Mouse (Mus musculus) adrenal gland, postnatal 14 days (tissue): Measurements from ENCODE around the gene Smndc1. TPM values are rescaled to one million over a fixed set of nuclear protein-coding genes. Genes with fewer than 3 reads are reported as not detected.
"Not testable (repeated sequence)": the region's sequence is repeated elsewhere in the genome, so short reads cannot be mapped to it uniquely, and the experiment has no call there.

ENCODE experiments used
- DNase-seq: peaks from one replicate; pipeline ENCODE4 v3.0.0; 2021; ENCODE audit warnings: mixed read lengths
- total RNA-seq: library from RNA; stranded (reverse); gene quantifications from 2 replicates; pipeline ENCODE4 v1.2.3, GENCODE M21; 2021

Gene Smndc1
- total RNA-seq, 1 experiment from 2014 or later, result 44.7 TPM

DNA sequence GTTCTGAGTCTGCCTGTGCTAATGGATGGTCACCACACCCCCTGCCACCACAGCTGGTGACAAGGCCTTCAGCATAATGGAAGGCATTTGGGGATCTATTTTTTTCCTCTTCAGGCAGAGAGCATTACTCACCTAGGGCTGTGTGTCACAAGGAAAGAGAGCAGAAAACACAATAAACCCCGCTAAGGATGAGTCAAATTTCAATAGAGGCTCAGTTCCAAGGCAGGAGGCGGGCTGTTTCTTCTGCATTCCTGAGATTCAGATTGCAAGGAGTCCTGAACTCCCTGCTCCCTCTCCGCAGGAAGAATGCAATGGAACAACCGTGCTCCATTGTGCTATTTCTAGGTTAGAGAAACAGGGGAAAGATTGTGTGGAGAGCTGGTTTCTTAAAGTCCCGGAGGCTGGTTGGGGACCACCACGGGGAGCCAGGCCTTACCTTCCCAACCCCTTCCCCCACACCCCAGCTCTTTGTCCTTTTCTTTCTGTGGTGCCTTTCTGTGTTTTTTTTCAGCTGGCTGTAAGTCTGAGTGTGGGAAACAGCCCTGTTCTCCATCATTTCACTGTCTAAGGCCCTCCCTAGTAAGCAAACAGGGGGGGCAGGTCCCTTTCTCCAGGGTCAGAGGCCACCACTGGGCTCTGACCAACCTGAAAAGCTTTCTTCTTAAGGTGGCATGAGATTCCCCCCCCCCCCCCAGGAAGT, 21.9 kb upstream of the Smndc1 start:
- DNase-seq, result no peak

DNA sequence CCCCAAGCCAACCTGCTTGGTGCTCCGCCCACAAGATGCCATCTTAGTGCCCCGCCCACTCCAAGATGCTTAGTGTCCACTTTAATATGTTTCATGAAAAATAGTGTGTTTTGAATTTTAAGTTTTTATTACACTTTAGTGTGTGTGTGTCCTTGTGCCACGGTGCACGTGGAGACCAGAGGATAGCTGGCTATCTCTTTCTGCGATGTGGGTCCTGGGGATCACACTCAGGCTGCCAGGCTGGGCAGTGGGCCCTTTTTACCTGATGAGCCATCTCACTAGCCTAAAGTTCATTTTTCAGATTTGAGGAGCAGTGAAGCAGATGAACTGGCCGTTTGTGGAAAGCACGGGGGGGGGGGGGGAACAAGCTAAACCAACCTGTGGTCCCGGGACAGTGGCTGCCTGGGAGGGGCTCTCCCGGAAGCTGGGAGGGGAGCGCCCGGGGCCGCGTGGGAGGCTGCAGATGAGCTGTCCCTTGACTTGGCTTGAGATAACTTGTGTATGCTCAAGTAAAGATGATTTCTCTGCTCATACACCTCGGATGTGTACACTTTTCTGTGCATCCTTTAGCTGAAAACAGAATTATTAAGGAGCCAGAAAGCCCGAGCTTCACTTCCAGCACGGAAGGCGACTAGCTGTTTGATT, 19.4 kb upstream of the Smndc1 start:
- no peak for DNase-seq

DNA sequence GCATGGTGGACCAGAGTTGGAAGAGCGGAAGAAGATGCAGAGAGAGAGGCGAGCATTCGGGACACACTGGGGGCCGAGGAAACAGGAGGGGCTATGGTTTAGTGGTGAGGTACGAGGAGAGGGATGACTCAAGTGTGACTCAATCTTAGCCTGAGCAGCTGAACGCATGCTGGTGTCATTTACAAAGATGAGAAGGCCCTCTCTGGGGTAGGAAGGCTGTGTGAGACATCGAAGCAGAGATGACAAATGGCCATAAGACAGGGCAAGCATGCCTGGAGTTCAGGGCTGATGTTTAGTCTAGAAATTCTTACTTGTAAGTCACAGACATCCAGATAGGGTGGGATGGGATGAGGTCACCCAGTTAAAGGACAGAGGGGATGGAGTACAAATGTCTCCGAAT, 18.0 kb upstream of the Smndc1 start:
- no peak for DNase-seq

DNA sequence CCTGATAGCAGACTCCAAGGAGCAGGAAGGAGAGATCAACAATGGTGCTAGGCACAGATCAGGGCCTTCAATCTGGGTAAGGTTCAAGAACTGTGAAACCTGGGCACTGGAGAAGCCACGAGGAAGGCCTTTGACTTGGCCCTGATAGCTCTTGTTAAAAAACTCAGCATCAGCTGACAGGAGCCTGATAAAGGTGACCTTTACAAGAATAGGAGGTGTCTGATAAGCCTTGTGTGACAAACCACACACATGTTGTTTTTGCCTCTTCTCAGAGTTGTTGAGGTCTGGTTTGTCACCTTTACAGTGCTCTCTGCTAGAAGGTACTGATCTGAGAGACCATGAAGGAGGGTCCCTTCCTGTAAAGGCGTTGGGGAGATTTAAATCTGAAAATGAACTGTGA, 17.0 kb upstream of the Smndc1 start:
- DNase-seq, result no peak

DNA sequence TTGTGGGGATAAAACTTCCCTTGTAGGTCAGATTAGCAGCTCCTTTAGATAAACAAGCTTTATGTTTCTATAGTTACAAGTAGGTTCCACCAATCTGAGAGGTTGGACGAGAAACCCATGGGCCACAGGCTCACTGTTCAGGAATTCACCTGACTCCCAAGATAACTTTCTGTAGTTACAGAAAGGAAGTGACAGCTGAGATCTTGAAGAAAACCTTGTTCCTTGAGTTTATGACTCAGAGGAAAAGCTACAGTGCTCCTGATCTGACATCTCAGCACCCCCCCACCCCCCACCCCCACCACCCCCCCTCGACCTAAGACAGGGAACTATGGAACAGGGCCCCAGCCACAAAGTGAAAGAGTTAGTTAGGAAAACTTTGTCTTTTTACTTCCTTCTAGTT, 15.4 kb upstream of the Smndc1 start:
- DNase-seq, result no peak

DNA sequence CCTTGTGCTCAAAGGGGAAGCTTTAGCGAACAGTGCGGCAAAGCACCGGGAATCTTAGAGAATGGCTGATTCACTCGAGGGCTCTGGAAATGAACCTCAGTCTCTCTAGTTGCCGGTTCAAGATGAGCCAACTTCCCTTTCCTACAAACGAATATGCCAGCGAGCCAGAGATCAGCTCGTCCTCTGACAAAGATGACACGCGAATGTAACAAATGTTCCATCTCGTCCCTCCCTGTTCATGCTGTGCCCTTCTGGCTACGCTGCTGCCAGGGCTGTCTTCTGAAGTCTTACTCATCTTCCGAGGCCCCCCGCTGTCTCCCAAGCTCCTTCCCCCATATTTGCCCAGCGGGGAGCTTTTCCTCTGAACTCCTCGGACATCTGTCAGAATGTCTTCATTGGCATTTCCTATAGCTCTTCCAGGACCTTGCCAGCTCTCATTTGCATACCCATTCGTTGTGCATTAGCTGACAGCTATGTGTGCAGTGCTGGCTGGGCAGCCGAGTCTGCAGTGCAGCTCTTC, 14.5 kb upstream of the Smndc1 start:
- DNase-seq, result peak; percentile 41

DNA sequence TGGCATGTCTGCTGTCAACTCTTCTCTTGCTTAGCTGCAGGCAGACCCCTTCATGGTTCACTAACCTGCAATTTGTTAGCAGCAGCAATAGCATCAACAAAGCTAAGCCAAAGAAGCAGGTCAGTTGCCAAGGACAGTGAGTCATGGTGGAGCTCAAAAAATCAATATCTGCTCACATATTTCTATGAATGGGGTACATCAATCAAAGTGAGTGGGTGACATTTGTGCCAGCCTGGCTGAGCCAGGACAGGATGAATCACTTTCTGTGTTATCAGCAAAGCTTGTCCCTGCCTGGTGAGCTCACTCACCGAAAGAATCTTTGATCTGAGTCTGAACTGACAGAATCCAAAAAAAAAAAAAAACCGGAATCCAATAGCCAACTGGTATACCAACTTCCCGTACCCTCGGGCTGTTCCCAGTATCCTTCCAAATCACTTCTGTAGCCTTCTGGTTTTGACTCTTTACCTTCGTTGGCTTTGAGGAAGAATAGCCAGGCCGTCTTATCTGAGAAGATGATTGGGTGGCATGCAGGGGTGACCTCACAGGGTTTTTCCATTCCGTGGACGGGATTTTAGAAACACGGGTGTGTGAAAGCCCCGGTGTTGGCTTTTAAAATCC, 13.9 kb upstream of the Smndc1 start:
- peak; percentile 82 for DNase-seq

DNA sequence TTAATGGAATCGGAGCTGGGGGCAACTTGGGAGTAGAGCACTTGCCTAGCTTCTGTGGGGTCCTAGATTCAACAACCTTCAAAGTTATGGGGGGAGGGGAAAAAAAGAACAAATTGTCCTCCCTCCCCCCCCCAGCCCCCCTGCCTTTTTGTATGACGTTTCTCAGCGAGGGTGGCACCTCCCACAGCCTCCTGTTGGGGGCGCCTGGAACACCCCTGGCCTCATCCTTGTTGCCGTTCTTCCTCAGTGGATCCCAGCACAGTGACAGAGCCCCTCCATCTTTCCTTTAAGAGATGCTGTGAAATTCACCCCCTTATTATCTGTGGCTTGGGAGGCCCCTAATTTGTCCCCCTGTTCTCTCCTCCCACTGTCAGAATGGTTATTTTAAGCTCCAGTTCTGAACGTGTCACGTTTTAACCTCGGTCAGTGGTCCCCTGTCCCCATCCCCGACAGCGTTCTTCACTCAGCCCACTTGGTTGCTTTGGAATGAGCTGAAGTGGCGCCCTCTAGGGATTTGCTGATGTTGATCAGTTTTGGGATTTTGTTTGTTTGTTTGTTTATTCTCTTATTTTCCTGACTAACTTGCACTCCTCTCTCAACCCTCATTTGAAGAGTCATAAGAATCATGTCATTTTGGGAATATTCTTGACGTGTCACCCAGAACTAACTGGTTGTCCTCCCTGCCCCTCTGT, 12.5 kb upstream of the Smndc1 start:
- DNase-seq, result no peak

DNA sequence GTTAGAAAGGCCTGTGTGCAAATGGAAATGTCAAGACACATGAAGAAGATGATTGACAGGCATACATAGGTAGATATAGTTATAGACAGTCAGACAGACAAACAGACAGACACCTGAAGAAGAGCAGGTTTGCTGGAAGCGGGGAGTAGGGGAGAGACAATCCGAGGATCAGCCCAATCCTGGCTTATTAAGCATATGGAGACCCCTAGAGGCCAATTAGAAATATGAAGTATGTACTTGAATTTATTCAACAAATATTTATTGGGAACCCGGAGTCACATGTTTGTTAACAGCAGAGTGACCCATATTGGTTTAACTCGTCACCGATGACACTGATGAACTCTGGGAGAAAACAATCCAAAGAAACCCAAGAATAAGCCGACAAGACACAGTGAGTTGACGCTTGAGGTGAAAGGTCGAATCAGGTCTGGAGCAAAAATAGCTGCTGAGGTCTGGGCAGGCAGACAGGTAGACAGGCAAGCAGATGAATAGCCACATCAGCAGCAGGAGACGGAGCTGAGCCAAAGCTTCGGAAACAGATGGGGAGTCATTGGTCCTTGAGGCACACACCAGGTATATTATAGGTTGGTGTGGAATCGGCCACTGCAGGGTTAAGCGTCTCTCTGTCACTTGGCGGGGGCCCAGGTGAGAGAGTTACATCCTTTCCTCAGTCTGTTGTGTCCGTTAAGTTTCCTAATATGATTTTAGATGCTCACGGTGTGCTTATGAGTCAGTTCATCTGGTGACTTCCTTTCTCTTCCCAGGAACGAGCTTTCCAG, 10.1 kb upstream of the Smndc1 start:
- DNase-seq, result no peak

DNA sequence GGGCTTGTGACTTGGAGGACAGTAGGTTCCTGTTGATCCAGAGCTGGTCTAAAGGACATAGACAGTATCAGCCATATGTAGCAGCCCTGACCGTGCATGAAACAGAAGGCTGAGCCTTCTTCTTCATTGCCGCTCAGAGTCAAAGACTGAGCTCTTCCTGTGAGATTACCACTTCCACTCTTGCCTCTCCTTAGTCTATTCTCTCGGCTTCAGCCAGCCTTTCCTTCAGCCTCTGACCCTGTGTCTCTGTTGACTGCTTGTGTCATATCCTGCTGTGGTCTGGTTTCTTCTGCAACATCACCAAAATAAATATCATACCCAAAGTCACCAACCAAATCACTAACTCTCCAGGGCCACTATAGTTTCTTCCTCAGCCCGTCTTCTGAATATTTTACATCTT, 8.8 kb upstream of the Smndc1 start:
- DNase-seq, result no peak

DNA sequence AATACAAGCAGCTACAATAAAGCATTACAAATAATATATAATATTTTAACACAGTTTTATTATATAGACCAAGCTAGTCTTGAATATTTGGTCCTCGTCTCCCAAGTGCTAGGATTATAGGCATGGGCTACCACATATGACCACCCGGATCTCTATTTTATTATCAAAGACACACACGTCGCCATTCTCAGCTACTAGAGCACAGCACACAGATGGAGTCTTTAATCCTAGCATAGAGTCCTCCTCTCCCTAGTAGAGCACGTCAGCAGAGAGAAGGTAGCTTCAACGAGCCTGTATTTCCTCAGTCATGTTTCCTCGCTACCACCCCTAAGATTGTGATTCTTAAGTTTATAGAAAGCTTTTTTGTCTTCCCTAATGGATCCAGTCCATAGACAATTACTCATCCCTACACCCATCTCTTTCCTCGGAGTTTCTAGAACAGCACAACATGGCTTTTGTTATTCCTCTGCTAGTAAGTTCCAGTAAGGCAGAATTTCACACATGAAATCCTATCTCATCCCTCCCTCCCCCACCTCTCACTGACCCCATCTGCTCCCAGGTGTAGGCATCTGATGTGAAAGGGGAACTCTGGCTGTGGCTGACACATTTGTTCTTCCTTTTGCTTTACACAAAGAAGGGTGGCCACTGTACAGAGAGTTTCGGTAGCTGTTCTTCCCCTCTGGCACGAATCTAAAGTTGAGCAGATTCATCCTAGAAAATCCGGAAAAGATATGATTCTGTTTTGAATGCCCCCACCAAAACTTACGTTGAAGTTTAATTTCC, 7.3 kb upstream of the Smndc1 start:
- DNase-seq, result no peak

DNA sequence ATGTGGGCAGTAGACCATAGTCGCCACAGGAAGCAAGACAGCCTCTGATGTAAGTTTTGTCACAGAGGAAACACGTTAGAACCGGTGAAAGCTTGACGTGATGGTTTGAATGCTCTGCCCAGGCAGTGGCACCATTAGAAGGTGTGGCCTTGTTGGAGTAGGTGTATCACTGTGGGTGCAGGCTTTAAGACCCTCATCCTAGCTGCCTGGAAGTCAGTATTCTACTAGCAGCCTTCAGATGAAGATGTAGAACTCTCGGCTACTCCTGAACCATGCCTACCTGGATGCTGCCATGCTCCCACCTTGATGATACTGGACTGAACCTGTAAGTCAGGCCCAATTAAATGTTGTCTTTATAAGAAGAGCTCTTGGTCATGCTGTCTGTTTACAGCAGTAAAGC, 5.4 kb upstream of the Smndc1 start:
- not testable (repeated sequence) for DNase-seq

DNA sequence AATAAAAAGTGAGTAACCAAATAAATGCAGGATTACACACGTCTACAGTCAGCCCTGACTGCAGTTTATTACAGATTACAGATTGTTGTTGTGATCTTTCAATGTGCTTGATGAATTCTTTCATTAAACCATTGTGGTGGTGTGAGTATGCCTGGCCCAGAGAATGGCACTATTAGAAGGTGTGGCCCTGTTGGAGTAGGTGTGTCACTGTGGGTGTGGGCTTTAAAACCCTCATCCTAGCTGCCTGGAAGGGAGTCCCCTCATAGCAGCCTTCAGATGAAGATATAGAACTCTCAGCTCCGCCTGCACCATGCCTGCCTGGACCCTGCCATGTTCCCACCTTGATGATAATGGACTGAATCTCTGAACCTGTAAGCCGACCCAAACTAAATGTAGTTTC, 4.6 kb upstream of the Smndc1 start:
- not testable (repeated sequence) for DNase-seq

DNA sequence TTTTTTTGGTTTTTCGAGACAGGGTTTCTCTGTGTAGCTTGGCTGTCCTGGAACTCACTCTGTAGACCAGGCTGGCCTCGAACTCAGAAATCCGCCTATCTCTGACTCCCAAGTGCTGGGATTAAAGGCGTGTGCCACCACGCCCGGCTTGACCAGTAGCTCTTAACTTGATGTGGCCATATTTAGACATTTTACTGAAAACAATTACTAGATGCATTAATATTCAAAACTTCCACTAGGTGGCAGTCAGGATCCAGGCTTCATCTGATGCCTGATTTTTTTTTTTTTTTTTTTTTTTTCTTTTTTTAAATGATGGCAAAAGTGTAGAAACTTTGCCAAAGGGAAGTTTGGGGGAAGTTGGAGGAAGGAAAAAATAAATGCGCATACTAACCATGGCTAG, 4.2 kb upstream of the Smndc1 start:
- peak; percentile 53 for DNase-seq

DNA sequence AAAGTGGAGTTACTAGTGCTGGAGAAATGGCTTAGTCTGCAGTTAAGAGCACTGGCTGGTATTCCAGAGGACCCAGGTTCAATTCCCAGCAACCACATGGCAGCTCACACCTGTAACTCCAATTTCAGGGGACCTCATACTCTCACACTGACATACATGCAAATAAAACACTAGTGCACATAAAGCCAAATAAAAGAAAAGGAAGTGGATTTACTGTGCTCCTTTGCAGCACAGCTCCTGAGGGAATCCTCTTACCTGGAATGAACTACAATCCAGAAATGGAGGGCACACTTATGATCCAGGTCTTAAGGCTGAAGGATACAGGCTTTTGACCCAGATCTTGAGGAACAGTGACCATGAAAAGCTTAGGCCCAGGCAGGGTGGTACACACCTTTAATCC, 3.3 kb upstream of the Smndc1 start:
- no peak for DNase-seq

DNA sequence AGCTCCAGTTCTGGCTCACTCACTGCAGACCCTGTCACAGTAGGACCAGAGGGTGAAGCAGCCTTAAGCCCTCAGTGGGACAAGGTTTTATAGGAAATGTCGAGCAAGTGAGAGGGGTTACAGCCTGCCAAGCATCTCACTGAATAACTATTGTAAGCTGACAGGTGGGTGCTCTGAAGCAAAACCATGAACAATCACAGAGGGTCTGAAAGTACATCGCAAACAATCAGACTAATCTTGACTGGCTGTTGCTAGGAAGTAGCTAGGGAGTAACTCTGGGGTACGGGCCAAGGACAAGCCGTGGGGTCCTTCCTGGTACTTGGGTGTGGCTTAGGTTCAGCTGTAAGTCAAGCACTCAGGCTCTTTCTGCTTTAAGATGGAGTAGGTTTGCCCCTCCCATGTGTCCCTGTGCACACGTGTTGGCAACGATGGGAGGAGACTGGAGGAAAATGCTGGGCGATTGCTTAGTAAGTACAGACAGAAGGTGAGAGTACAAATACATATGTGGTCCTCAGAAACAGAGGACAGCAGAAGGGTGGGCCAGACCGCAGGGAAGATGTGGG, 2.5 kb upstream of the Smndc1 start:
- DNase-seq, result no peak

DNA sequence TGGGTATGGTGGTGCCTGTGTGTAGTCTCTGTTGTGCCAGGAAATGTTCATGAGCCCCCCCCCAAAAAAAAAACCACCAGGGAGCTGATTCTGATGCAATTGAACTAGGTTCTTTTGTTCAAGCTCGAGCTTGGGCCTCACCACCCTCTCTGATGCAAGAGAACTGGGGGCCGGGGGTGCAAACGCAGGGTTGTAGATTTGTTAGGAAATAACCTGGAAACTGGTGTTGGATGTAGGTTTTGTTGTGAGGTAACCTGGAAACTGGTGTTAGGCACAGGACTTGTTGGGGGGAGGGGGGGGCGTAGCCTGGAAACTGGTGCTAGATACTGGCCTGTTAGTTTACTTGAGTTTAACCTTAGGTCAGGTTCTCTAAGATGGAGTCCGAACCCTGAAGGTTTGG, 1.4 kb upstream of the Smndc1 start:
- no peak for DNase-seq

DNA sequence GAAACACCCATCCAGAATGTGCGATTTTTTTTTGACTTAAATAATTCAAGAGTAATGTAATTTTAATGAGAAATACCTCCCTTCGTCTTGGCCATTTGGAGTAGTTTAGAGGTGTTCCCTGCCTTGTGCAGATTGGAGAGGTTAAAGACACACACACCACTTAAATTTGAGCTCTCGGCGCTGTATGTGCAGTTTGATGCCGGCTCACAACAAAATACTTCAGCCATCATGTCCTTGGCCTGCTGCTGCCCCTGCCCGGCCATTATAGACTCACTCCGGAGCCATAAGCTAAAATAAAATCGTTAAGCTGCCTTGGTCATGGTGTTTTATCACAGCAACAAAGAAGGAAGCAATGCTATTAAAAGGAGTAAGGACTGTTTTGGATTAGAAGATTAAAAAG, 1.0 kb upstream of the Smndc1 start:
- no peak for DNase-seq

DNA sequence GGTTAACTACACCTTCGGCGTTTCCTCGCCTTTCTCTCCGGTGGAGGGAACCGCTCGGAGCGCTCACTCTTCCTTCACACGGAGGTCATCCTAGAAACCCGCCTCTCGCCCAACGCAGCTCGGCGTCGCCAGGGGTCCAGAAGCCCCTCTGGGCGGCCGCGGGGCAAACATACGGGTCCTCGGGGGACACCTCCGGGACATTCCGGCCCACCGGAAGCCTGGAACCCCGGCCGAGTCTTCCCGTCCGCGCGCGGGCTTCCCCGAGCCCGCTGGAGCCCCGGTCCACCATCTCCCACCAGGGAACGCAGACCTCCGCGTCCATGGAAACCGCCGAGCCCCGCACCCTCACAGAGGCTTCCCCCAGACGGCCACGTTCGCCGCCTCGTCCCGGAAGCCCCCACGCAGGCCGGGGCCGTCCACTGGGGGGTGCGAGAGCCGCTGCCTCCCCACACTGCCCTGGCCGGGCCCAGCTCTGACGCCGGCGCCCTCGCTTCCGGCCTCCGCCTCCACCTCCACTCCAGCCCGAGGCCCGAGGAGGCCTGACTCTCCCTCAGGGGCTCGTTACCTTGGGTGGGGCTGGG, 437 bp downstream of the Smndc1 start:
- DNase-seq, result peak; percentile 84

DNA sequence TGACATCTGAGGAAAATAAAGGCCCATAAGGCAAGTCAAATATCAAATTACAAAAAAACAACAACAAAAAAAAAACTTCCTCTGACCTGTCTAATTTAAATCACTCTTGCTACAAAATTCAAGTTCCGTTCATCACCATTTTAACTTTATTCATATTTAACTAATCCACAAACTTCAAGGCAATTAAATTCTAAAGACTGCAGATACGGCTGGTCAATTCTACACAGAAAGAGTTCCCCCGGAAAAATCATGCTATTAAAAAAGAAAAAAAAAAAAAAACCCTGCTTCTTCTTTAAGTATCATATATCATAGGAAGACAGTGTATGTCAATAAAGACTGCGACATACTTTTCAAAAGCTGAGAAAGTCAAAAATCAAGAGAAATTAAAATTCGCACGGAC, 961 bp downstream of the Smndc1 start:
- DNase-seq, result no peak

DNA sequence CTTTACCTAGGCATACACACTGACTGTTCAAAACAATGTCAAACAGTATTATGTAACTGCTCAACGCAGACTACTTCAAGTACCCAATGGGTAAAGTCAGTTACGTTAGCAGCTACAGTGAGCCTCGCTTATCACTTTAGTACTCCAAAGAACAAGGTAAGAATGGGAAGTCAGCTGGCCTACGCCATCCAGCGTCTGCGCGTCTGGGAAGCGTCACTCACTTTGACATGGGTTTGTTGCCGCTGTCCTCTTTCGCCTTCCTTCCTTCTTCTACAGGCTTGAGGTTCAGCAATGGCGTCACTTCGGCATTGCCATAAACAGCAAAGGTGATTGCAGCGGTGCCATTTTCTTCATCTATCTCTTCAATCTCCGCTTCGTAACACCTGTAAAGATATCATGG, 7.0 kb downstream of the Smndc1 start:
- DNase-seq, result no peak
